Mouse (Mus musculus) kidney, postnatal 0 days (tissue): ENCODE results near the gene Rora. TPM values are rescaled to one million over a fixed set of nuclear protein-coding genes. Genes with fewer than 3 reads are reported as not detected.

ENCODE experiments used
- ATAC-seq: fragments of 200-750 bp; cut with Nextera tagmentation; replicated peaks from 2 replicates; pipeline ENCODE4 v1.8.0; 2017; ENCODE audit warnings: low read depth, moderate number of reproducible peaks, moderate TSS enrichment, moderate library complexity; ENCODE audit not compliant: low FRiP score
- DNase-seq: peaks from one replicate; pipeline ENCODE4 v3.0.0-alpha.2; 2016; ENCODE audit warnings: low spot score
- H3K27ac ChIP-seq: fragments of 300-500 bp; sonication (generic); 2 replicates; pipeline ENCODE4 v1.5.1; 2014; ENCODE audit warnings: mild to moderate bottlenecking
- H3K27me3 ChIP-seq: fragments of 300-500 bp; sonication (generic); 2 replicates; pipeline ENCODE4 v1.6.1; 2014; ENCODE audit warnings: low read length, mixed read lengths; ENCODE audit not compliant: insufficient read depth
- H3K36me3 ChIP-seq: fragments of 300-500 bp; sonication (generic); 2 replicates; pipeline ENCODE4 v1.6.1; 2014; ENCODE audit warnings: low read length, mixed read lengths; ENCODE audit not compliant: insufficient read depth
- H3K4me1 ChIP-seq: fragments of 300-500 bp; sonication (generic); replicated peaks from 2 replicates; pipeline ENCODE4 v1.6.1; 2014; ENCODE audit warnings: antibody characterized with exemption, low read length, mixed read lengths; ENCODE audit not compliant: insufficient read depth
- H3K4me2 ChIP-seq: fragments of 300-500 bp; sonication (generic); 2 replicates; pipeline ENCODE4 v1.6.1; 2014; ENCODE audit warnings: mild to moderate bottlenecking, low read length, moderate library complexity, mixed read lengths
- H3K4me3 ChIP-seq: fragments of 300-500 bp; sonication (generic); replicated peaks from 2 replicates; pipeline ENCODE4 v1.5.1; 2014; ENCODE audit warnings: low read depth, low read length
- H3K9ac ChIP-seq: fragments of 300-500 bp; sonication (generic); 2 replicates; pipeline ENCODE4 v1.6.1; 2014; ENCODE audit warnings: low read depth, low read length
- H3K9me3 ChIP-seq: fragments of 300-500 bp; sonication (generic); replicated peaks from 2 replicates; pipeline ENCODE4 v1.6.1; 2016; ENCODE audit warnings: low read length, inconsistent platforms, mixed read lengths
- CTCF ChIP-seq: IDR thresholded peaks from 2 replicates; pipeline ENCODE4 v1.5.1; 2016; ENCODE audit warnings: antibody characterized with exemption, low read depth, mild to moderate bottlenecking, moderate library complexity
- WGBS: fragments of 180-500 bp; shearing (Covaris S2); extraction: QIAGEN DNeasy Blood & Tissue Kit; methylation state at CpG from one replicate; pipeline ENCODE4 v1.1.7; 2014; 5-methylcytosine and 5-hydroxymethylcytosine counted together
- polyA plus RNA-seq: library from polyadenylated mRNA; unstranded; fragments of >200 nt; fragmentation: Nextera tagmentation; extraction: Ambion mirVana; gene quantifications from 2 replicates; pipeline ENCODE4 v1.2.1, GENCODE M21; 2015

Rora gene
- polyA plus RNA-seq, 1 experiment from 2014 or later: 9.8 TPM

GRCm38 (mm10) chr9:69190726-69191125 lies 537.1 kb downstream of the Rora start:
- H3K4me1 ChIP-seq: no peaks in the 10 kb centered on the region
- no peaks in the 10 kb centered on the region for H3K9me3 ChIP-seq
- no peak for ATAC-seq
- H3K27me3 ChIP-seq: no peaks in the 10 kb centered on the region
- no peak overlapping the region for H3K4me2 ChIP-seq
- H3K36me3 ChIP-seq: no peaks in the 10 kb centered on the region
- no peak for DNase-seq
- 11% methylated on average over 1 of the region's 1 CpGs for WGBS
- no peak overlapping the region for H3K4me3 ChIP-seq
- no peak for TF ChIP-seq CTCF
- H3K27ac ChIP-seq: no peak overlapping the region
- no peak overlapping the region for H3K9ac ChIP-seq

- H3K4me3 ChIP-seq: no peak overlapping the region
- H3K9me3 ChIP-seq: no peaks in the 10 kb centered on the region
- no peaks in the 10 kb centered on the region for H3K27me3 ChIP-seq
- H3K36me3 ChIP-seq: no peaks in the 10 kb centered on the region
- TF ChIP-seq CTCF: no peak
- no peak overlapping the region for H3K27ac ChIP-seq
- H3K4me1 ChIP-seq: no peaks in the 10 kb centered on the region
- H3K9ac ChIP-seq: no peak overlapping the region
- no peak for ATAC-seq
- no peak overlapping the region for H3K4me2 ChIP-seq
- WGBS: 87% methylated on average over 8 of the region's 8 CpGs
- DNase-seq: no peak
Measured at GRCm38 (mm10) chr9:69192446-69192845, 538.9 kb downstream of the Rora start.

GRCm38 (mm10) chr9:69194638-69195605 lies 541.3 kb downstream of the Rora start:
- H3K36me3 ChIP-seq: no peaks in the 10 kb centered on the region
- no peak overlapping the region for H3K4me3 ChIP-seq
- no peak overlapping the region for H3K4me2 ChIP-seq
- TF ChIP-seq CTCF: no peak
- WGBS: 72% methylated on average over 13 of the region's 13 CpGs
- no peaks in the 10 kb centered on the region for H3K4me1 ChIP-seq
- DNase-seq (no peak), ATAC-seq (no peak)
- no peaks in the 10 kb centered on the region for H3K9me3 ChIP-seq
- no peak overlapping the region for H3K9ac ChIP-seq
- H3K27ac ChIP-seq: no peak overlapping the region
- no peaks in the 10 kb centered on the region for H3K27me3 ChIP-seq

GRCm38 (mm10) chr9:69213796-69214195 lies 560.2 kb downstream of the Rora start:
- Histone ChIP-seq H3K27me3 (no peaks in the 10 kb centered on the region), H3K27ac (no peak overlapping the region), H3K9me3 (no peaks in the 10 kb centered on the region), H3K9ac (no peak overlapping the region), H3K4me3 (no peak overlapping the region), H3K36me3 (no peaks in the 10 kb centered on the region), H3K4me1 (no peaks in the 10 kb centered on the region), H3K4me2 (no peak overlapping the region)
- 56% methylated on average over 5 of the region's 5 CpGs for WGBS
- ATAC-seq (no peak), DNase-seq (no peak)
- no peak for TF ChIP-seq CTCF

GRCm38 (mm10) chr9:69224841-69225240 lies 571.3 kb downstream of the Rora start:
- H3K36me3 ChIP-seq: no peaks in the 10 kb centered on the region
- no peak for DNase-seq
- ATAC-seq: no peak
- H3K4me1 ChIP-seq: 0 out of 2 replicates have a peak, but pooled peaks cover 3% of the 10 kb centered on the region
- no peak overlapping the region for H3K27ac ChIP-seq
- TF ChIP-seq CTCF: no peak
- H3K4me2 ChIP-seq: no peak overlapping the region
- no peak overlapping the region for H3K4me3 ChIP-seq
- no peaks in the 10 kb centered on the region for H3K27me3 ChIP-seq
- 23% methylated on average over 3 of the region's 3 CpGs for WGBS
- H3K9ac ChIP-seq: no peak overlapping the region
- H3K9me3 ChIP-seq: no peaks in the 10 kb centered on the region

GRCm38 (mm10) chr9:69226424-69226823 lies 572.8 kb downstream of the Rora start:
- Histone ChIP-seq H3K4me2 (no peak overlapping the region), H3K4me3 (no peak overlapping the region), H3K36me3 (no peaks in the 10 kb centered on the region), H3K27me3 (no peaks in the 10 kb centered on the region), H3K27ac (no peak overlapping the region), H3K9ac (no peak overlapping the region), H3K4me1 (0 out of 2 replicates have a peak, but pooled peaks cover 3% of the 10 kb centered on the region), H3K9me3 (no peaks in the 10 kb centered on the region)
- DNase-seq (no peak), ATAC-seq (no peak)
- WGBS: 47% methylated on average over 3 of the region's 3 CpGs
- 0 out of 2 replicates have a peak, but pooled peaks have one; percentile 3 for TF ChIP-seq CTCF
